Mouse (Mus musculus): Measurements from ENCODE around the gene Prkce. TPM values are rescaled to one million over a fixed set of nuclear protein-coding genes. Genes with fewer than 3 reads are reported as not detected.

The Prkce gene
- polyA plus RNA-seq, 1 experiment from 2014 or later: 6.7 TPM

GRCm38 (mm10) chr17:86539881-86540430 lies 372.4 kb downstream of the Prkce start:
- H3K9ac ChIP-seq: no peak overlapping the region
- H3K4me3 ChIP-seq: no peak overlapping the region
- no peaks in the 10 kb centered on the region for H3K36me3 ChIP-seq
- H3K27ac ChIP-seq: no peak overlapping the region
- 81% methylated on average over 18 of the region's 18 CpGs for WGBS
- ATAC-seq (ENCODE audit: low FRiP score, low read depth): no peak
- 0 out of 2 replicates have a peak, but pooled peaks cover 6% of the 10 kb centered on the region for H3K4me1 ChIP-seq
- H3K27me3 ChIP-seq: no peaks in the 10 kb centered on the region
- H3K9me3 ChIP-seq: no peaks in the 10 kb centered on the region
- H3K4me2 ChIP-seq (replicated peaks): no peak overlapping the region

GRCm38 (mm10) chr17:86546529-86546928 lies 378.9 kb downstream of the Prkce start:
- Histone ChIP-seq H3K36me3 (no peaks in the 10 kb centered on the region), H3K27me3 (no peaks in the 10 kb centered on the region), H3K27ac (no peak overlapping the region), H3K9me3 (no peaks in the 10 kb centered on the region), H3K4me1 (no peaks in the 10 kb centered on the region), H3K4me3 (no peak overlapping the region), H3K4me2 (replicated peaks) (no peak overlapping the region), H3K9ac (no peak overlapping the region)
- 86% methylated on average over 7 of the region's 7 CpGs for WGBS
- no peak for ATAC-seq (ENCODE audit: low FRiP score, low read depth)

DNA sequence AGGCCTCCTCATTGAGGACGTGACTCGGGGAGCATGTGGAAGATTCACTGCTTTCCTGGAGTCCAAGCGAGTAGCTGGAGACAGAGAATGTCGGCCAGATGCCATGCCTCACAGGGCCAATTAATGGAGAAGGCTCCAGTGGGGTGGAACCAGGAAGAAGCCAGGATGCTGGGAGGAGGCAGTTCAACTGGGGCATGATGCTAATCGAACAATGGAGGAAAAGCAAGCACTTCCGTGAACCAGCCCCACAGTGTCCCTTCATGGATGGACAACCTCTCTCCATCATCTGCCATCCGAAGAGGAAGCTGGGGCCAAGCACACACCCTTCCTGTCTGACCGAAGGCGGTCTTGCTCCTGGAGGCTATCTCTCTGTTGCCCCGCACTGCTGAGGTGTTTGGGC lies 381.5 kb downstream of the Prkce start:
- no peaks in the 10 kb centered on the region for H3K36me3 ChIP-seq
- no peak for ATAC-seq (ENCODE audit: low FRiP score, low read depth)
- H3K4me2 ChIP-seq (replicated peaks): no peak overlapping the region
- no peaks in the 10 kb centered on the region for H3K27me3 ChIP-seq
- no peak overlapping the region for H3K9ac ChIP-seq
- WGBS: 89% methylated on average over 10 of the region's 10 CpGs
- no peak overlapping the region for H3K27ac ChIP-seq
- H3K4me1 ChIP-seq: no peaks in the 10 kb centered on the region
- H3K9me3 ChIP-seq: no peaks in the 10 kb centered on the region
- H3K4me3 ChIP-seq: no peak overlapping the region

GRCm38 (mm10) chr17:86551561-86551960 lies 384.0 kb downstream of the Prkce start:
- no peaks in the 10 kb centered on the region for H3K36me3 ChIP-seq
- H3K4me3 ChIP-seq: no peak overlapping the region
- no peak overlapping the region for H3K27ac ChIP-seq
- 78% methylated on average over 10 of the region's 10 CpGs for WGBS
- no peak overlapping the region for H3K4me2 ChIP-seq (replicated peaks)
- no peak for ATAC-seq (ENCODE audit: low FRiP score, low read depth)
- no peak overlapping the region for H3K9ac ChIP-seq
- H3K9me3 ChIP-seq: no peaks in the 10 kb centered on the region
- H3K27me3 ChIP-seq: no peaks in the 10 kb centered on the region
- no peaks in the 10 kb centered on the region for H3K4me1 ChIP-seq

DNA sequence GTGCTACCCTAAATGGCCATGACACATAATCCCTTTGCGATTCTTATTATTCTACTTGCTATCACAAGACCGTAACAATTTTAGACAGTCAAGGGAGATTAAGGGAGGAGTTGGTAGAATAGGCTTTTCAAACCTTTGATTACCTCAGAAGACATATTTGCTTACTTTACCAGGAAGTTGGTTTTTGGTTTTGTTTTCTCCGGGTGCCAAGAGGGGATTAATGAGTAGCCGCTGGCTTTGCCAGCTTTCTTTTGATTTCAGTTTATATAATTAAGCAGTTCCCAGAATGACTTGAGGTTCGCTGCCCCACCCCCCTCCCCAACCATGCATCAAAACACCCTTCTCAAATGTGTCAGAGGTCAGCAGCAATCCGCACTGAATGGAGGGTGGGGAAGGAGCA lies 384.4 kb downstream of the Prkce start:
- H3K4me1 ChIP-seq: no peaks in the 10 kb centered on the region
- H3K9ac ChIP-seq: no peak overlapping the region
- no peaks in the 10 kb centered on the region for H3K27me3 ChIP-seq
- no peak overlapping the region for H3K4me3 ChIP-seq
- no peak overlapping the region for H3K27ac ChIP-seq
- no peak overlapping the region for H3K4me2 ChIP-seq (replicated peaks)
- no peaks in the 10 kb centered on the region for H3K36me3 ChIP-seq
- no peaks in the 10 kb centered on the region for H3K9me3 ChIP-seq
- 87% methylated on average over 6 of the region's 6 CpGs for WGBS
- ATAC-seq (ENCODE audit: low FRiP score, low read depth): no peak

GRCm38 (mm10) chr17:86559206-86559891 lies 391.8 kb downstream of the Prkce start:
- H3K9ac ChIP-seq: no peak overlapping the region
- H3K4me2 ChIP-seq (replicated peaks): no peak overlapping the region
- no peaks in the 10 kb centered on the region for H3K27me3 ChIP-seq
- H3K9me3 ChIP-seq: no peaks in the 10 kb centered on the region
- ATAC-seq (ENCODE audit: low FRiP score, low read depth): no peak
- 76% methylated on average over 15 of the region's 15 CpGs for whole genome bisulfite sequencing
- H3K4me3 ChIP-seq: no peak overlapping the region
- no peaks in the 10 kb centered on the region for H3K4me1 ChIP-seq
- no peaks in the 10 kb centered on the region for H3K36me3 ChIP-seq
- H3K27ac ChIP-seq: no peak overlapping the region

- Histone ChIP-seq H3K4me1 (no peaks in the 10 kb centered on the region), H3K27me3 (no peaks in the 10 kb centered on the region), H3K4me3 (no peak overlapping the region), H3K9ac (no peak overlapping the region), H3K9me3 (no peaks in the 10 kb centered on the region), H3K27ac (no peak overlapping the region), H3K36me3 (no peaks in the 10 kb centered on the region), H3K4me2 (replicated peaks) (no peak overlapping the region)
- 83% methylated on average over 3 of the region's 3 CpGs for WGBS
- ATAC-seq (ENCODE audit: low FRiP score, low read depth): no peak
These were observed 392.9 kb downstream of the Prkce start for GRCm38 (mm10) chr17:86560499-86560898.

DNA sequence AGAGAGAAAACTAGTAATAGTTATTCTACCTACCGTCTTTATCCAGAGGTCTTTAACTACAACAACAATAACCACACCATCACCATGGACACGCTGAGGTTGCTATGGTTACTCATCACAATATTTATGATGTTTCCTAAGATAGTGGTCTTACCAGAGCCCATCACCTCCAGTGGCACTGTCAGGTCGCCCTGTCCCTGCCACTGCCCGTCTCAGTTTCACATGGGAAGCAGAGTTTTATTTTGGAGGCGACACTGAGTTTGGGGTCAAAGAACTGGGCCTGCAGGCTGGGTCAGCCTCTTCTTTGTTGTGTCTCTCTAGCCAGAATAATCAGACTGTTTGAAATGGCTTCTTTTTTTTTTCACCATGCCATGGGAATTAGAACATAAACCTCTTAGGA lies 402.9 kb downstream of the Prkce start:
- WGBS: 87% methylated on average over 5 of the region's 5 CpGs
- no peaks in the 10 kb centered on the region for H3K9me3 ChIP-seq
- no peak overlapping the region for H3K4me2 ChIP-seq (replicated peaks)
- ATAC-seq (ENCODE audit: low FRiP score, low read depth): no peak
- no peaks in the 10 kb centered on the region for H3K4me1 ChIP-seq
- no peaks in the 10 kb centered on the region for H3K36me3 ChIP-seq
- no peaks in the 10 kb centered on the region for H3K27me3 ChIP-seq
- H3K9ac ChIP-seq: no peak overlapping the region
- no peak overlapping the region for H3K4me3 ChIP-seq
- H3K27ac ChIP-seq: no peak overlapping the region

GRCm38 (mm10) chr17:86571266-86571665 lies 403.7 kb downstream of the Prkce start:
- no peaks in the 10 kb centered on the region for H3K27me3 ChIP-seq
- WGBS: 83% methylated on average over 3 of the region's 3 CpGs
- H3K36me3 ChIP-seq: no peaks in the 10 kb centered on the region
- no peak overlapping the region for H3K4me2 ChIP-seq (replicated peaks)
- no peak overlapping the region for H3K27ac ChIP-seq
- H3K4me3 ChIP-seq: no peak overlapping the region
- no peak for ATAC-seq (ENCODE audit: low FRiP score, low read depth)
- H3K4me1 ChIP-seq: no peaks in the 10 kb centered on the region
- no peak overlapping the region for H3K9ac ChIP-seq
- H3K9me3 ChIP-seq: no peaks in the 10 kb centered on the region

DNA sequence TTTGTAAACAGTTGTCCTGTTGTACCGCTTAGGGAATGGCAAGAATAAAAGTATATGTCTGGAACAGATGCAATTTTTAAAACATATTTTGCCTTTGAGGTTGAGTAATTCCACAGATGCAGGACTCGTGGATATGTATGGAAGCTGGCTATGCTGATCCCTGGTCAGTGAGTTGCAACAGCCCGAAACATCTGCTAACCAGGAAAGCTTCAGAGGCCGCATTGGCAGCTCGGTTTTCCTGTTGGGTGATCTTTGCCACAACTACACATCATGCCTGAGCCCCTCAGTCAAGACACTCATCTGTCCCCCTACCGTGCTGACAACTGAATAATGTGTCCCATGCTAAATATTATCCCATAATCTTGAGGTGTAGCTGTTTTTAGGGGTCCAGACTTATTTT lies 404.6 kb downstream of the Prkce start:
- Histone ChIP-seq H3K4me2 (replicated peaks) (no peak overlapping the region), H3K36me3 (no peaks in the 10 kb centered on the region), H3K4me1 (no peaks in the 10 kb centered on the region), H3K9me3 (no peaks in the 10 kb centered on the region), H3K27me3 (no peaks in the 10 kb centered on the region), H3K4me3 (no peak overlapping the region), H3K9ac (no peak overlapping the region), H3K27ac (no peak overlapping the region)
- 72% methylated on average over 6 of the region's 6 CpGs for WGBS
- ATAC-seq (ENCODE audit: low FRiP score, low read depth): no peak

DNA sequence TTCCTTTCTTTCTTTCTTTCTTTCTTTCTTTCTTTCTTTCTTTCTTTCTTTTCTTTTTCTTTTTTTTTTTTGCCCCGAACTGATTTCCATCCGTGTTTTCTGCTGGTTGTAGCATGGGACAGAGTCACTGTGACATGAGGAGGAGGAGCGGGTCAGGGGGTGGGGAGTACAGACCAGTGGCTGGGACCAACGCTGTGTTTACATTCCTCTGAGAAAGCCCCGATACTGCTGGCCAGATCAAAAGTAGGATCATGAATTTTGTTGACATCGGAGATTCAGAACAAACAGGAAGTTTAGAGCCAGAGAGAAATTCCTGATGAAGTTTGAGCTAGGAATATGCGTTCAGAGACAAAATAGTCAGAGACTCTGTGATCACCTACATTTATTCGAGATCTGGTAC lies 405.0 kb downstream of the Prkce start:
- 54% methylated on average over 8 of the region's 8 CpGs for WGBS
- H3K27ac ChIP-seq: no peak overlapping the region
- H3K36me3 ChIP-seq: no peaks in the 10 kb centered on the region
- H3K4me3 ChIP-seq: no peak overlapping the region
- no peak overlapping the region for H3K4me2 ChIP-seq (replicated peaks)
- no peak for ATAC-seq (ENCODE audit: low FRiP score, low read depth)
- H3K9ac ChIP-seq: no peak overlapping the region
- H3K27me3 ChIP-seq: no peaks in the 10 kb centered on the region
- H3K4me1 ChIP-seq: no peaks in the 10 kb centered on the region
- H3K9me3 ChIP-seq: no peaks in the 10 kb centered on the region

GRCm38 (mm10) chr17:86573596-86574248 lies 406.1 kb downstream of the Prkce start:
- Histone ChIP-seq H3K4me3 (no peak overlapping the region), H3K27ac (no peak overlapping the region), H3K27me3 (no peaks in the 10 kb centered on the region), H3K4me2 (replicated peaks) (no peak overlapping the region), H3K9me3 (no peaks in the 10 kb centered on the region), H3K9ac (no peak overlapping the region), H3K4me1 (no peaks in the 10 kb centered on the region), H3K36me3 (no peaks in the 10 kb centered on the region)
- ATAC-seq (ENCODE audit: low FRiP score, low read depth): no peak
- WGBS: 70% methylated on average over 16 of the region's 16 CpGs

DNA sequence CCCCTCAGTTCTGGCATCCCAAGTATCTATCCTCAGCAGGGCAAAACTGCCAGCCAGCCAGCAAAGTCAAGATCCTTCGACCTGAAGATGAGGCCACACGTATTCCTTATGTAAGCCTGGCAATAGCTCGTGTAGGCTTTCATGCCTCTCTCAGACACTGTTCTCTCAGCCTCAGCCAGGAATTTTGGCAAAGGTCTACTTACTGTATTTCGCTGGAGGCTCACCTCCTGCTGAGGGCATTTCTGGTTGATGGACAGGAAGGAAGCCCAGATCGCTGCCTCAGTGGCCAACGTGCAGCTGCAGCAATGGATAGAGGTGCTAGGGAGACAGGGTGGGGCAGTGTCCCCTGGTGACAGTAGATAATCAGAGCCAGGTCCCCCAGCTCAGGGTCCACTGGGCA lies 413.1 kb downstream of the Prkce start:
- H3K4me2 ChIP-seq (replicated peaks): no peak overlapping the region
- 74% methylated on average over 6 of the region's 6 CpGs for WGBS
- no peak overlapping the region for H3K4me3 ChIP-seq
- no peak for ATAC-seq (ENCODE audit: low FRiP score, low read depth)
- no peak overlapping the region for H3K27ac ChIP-seq
- H3K9ac ChIP-seq: no peak overlapping the region
- no peaks in the 10 kb centered on the region for H3K27me3 ChIP-seq
- no peaks in the 10 kb centered on the region for H3K4me1 ChIP-seq
- H3K36me3 ChIP-seq: no peaks in the 10 kb centered on the region
- H3K9me3 ChIP-seq: no peaks in the 10 kb centered on the region
